Mouse (Mus musculus) layer of hippocampus, postnatal 10 days (tissue): Measurements from ENCODE around the gene Pank2. TPM values are rescaled to one million over a fixed set of nuclear protein-coding genes. Genes with fewer than 3 reads are reported as not detected.
"Not testable (repeated sequence)": the region's sequence is repeated elsewhere in the genome, so short reads cannot be mapped to it uniquely, and the experiment has no call there.

Source experiments
- DNase-seq, 2 experiments: peaks; one replicate each; pipeline ENCODE4 v3.0.0; 2021; ENCODE audit warnings: low spot score in 2 of 2
- long read RNA-seq: library from polyadenylated mRNA; stranded (forward); transcript quantifications from one replicate; pipeline ENCODE4 v2.0.0, GENCODE M21; 2023
- total RNA-seq, 2 experiments: library from RNA; stranded (reverse); gene quantifications; 2 replicates each; pipeline ENCODE4 v1.2.3; 2021

Pank2 gene
- total RNA-seq, result 10 to 100 TPM; 64.8 to 69.1 TPM
- long read RNA-seq, full-length matches to known transcripts, result 42 of 83 reads
- long read RNA-seq, partial matches to known transcripts, result 2 of 83 reads
- long read RNA-seq, other reads (novel, unspliced or antisense), result 39 of 83 reads

DNA sequence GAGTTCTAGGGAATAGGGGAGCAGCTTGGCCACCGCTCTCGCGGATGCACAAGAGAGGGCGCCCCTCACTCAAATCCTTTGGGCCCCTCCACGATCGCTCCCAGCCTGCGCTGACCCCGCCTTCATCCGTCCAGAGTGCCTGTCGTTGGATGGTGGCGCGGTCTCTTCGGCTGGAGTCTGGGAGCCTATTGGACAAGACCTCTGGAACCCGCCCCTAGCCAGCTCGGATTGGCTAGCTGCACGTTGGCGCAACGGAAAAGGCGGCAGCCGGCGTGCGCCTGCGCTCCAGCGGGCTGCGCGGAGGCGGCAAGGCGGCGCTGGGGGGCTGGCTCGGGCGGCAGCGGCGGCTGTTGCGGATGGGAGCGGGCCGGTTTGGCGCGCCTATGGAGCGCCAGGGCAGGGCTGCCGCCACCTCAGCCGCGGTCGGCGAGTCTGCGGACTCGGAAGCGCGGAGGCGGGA, at the start of gene Pank2:
Pank2 (plus strand) TSS at position 283 of the 460 bp plus-strand sequence.
- peak; percentile 98 to 99 for DNase-seq

DNA sequence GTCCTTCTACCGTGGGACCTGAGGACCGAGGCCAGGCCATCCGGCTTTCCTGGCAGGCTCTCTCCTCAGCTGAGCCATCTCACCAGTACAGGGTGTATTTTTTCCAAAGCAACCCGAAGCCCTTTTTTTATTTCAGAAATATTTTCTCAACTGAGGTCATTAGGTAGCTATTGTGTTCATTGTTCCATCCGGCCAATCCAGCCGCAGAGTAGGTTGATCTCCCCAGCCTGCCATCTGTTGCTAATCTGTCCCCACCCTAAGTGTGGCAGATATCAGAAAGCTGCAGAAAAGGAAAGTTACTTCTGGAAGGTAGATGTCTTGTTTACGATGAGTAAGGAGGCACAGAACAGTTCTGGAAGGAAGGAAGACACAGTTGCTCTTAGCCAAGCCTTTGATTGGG, 48.5 kb upstream of the Pank2 start:
- no peak for DNase-seq

DNA sequence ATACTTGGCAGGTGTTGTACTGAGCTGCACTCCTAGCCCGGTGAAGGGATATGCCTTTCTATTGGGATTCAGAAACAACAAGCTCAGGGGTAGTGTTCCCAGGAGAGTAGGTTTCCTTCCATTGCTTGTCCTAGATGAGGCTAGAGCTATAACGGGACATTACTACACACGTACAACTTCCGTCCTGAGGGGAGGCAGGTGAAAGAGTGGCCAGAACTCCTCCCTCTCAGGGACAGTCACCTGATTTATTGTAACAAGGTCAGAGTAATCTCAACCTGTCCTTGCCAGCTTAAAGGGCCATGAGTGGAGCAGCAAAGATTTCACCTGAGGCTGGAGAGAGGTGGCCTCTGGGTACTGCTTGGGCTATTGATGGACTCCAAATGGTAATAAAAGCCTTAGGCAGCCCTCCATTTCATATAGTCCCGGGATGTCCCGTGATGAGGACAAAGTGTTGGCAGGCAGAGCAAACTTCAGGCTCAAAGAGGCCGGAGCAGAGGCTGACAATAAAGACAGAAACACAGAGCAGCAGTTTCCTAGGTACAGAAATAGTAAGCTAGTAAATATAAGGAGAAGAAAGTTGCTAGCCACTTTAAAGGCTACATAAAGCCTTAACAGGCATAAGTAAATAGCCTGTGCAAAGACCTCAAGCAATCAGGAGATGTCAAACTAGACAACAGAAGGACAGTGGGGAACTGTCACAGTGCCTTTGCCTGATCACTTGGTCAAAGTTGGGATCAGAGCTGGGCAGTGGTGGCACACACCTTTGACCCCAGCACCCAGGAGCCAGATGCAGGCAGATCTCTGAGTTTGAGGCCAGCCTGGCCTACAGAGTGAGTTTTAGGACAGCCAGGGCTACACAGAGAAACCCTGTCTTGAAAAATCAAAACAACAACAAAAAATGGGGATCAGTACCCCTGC, 46.1 kb upstream of the Pank2 start:
- DNase-seq, result no peak

DNA sequence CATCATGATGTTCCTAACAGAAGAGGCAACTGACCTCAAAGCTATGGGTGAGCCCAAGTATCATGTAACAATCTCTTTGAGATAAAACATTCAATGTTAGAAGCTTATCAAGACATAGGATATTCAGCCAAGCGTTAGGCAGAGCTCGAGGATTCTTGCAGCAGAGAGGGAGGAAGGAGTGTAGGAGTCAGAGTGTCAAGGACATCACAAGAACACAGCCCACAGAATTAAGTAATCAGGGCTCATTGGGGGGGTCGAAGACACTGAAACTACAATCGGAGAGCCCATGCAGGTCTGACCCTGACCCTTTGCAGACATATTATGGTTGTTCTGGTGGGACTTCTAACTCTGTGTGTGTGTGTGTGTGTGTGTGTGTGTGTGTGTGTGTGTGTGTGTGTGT, 42.3 kb upstream of the Pank2 start:
- DNase-seq, result no peak

DNA sequence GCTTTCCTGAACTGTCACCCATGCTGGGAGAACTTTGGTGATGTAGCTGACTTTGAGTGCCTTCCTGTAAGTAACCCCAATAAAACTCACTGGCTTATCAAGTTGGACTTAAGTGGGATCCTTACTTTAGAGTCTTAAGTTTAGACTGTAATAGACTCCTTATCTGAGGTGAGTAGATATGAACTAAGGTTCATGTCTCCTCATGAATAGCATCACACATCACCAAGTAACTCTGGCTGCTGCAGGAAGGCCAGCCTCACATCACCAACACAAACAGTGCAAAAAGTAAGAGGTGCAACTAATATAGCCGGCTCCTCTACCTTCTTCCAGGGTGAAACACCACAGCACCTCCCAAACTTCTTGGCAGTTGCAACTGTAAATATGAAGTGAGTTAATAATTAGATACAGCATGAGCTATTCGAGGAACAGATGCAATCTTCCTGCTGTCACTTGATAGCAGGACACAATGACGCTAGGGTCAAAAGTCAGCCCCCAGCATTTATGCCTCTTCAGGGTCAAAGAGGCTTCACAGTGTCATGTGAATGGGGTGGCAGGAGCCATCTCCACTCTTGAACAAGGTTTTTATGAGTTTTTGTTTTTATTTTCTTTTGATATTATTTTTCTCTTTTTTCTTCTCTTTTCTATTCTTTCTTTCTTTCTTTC, 40.3 kb upstream of the Pank2 start:
- no peak for DNase-seq

DNA sequence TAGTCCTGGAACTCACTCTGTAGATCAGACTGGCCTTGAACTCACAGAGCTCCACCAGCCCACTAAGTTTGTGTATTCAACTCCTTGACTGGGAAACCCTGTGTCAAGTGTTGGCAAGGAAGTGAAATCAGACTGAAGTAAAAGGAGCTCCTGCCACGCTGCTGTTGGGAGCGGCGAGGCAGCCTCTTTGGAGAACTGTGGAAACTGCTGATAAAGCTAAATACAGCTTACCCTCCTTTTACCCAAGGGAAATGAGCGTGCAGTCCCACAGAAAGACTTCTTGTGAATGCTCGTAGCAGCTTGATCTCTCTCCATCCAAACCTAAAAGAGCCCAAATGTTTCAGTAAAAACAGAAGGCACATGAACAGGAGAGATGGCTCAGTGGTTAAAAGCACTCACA, 39.7 kb upstream of the Pank2 start:
- no peak for DNase-seq

DNA sequence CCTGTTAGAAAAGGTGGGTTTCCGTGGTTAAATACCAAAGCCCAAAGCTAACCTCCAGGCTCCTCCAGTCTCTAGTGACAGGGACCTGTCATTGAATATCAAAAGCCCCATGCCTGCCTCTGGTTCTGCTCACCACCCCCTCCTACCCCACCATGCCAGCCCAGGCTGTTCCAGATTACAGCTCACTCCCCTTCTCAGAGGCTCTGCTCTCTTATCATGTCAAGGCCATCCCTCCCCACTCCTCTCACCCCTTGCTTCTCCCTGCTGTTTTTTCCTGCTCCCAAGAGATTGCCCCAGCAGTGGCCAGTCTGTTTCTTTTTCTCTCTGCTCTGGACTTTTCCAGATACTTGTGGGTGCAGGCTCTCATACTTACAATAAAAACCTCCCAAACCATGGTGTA, 38.7 kb upstream of the Pank2 start:
- DNase-seq, result no peak

DNA sequence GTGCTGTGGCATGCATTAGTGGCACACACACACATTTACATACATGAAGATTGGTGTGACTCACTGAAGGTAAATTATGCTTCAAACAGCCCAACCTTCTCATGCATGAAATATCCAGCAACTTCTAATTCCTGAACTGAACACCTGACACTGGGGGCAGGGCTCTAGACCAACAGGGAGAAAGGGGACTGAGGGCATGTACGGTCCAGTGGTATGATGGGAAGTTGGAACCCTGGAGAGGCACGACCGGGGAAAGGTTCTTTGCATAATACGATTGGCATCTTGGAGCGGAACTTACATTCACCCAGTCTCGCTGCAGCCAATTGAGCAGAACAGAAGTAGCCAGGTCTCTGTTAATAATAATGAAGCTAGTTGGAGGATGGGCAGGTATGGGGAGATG, 37.1 kb upstream of the Pank2 start:
- DNase-seq, result no peak

DNA sequence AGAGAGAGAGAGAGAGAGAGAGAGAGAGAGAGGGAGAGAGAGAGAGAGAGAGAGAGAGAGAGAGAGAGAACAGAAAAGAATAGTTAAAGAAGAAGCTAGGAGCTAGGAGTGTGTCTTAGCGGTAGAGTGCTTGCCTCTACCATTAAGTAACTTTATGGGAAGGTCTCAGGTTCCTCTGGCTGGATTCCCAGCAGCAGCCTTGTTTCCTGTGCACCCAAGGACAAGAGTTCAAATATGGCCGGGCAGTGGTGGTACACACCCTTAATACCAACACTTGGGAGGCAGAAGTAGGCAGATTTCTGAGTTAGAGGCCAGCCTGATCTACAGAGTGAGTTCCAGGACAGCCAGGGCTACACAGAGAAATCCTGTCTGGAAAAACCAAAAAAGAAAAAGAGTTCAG, 35.6 kb upstream of the Pank2 start:
- DNase-seq, result not testable (repeated sequence)

DNA sequence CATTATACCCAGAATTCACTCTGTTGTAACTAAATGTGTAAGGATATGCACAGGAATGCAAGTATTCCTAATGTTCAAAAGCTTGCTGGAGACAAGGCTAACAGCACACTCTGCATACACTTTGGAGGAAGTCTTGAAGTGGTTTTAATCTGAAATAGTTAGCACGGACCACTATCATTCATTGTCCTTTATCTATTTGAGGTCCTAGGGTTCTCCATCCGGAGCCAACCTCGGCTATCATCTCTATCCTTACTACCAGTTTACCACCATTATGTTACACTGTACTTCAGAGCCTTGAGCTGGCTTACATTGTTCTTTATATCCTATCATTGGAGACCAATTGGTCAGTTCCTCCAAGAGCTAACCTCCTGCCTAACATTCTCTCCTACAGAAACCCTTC, 35.1 kb upstream of the Pank2 start:
- DNase-seq, result no peak

DNA sequence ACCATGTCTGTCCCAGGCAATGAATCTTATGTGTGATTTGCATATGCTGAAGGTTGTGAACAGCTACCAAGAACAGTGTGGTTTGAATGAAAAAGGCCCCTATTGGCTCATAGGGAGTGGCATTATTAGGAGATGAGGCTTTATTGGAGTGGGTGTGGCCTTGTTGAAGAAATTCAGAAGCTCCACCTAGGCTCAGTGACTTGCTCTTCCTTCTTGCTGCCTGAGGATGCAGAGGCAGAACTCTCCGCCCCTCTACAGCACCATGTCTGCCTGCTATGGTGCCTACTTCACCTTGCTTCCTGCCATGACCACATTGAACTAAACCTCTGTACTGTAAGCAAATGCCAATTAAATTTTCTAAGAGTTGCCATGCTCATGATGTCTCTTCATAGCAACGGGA, 29.7 kb upstream of the Pank2 start:
- DNase-seq, result no peak

DNA sequence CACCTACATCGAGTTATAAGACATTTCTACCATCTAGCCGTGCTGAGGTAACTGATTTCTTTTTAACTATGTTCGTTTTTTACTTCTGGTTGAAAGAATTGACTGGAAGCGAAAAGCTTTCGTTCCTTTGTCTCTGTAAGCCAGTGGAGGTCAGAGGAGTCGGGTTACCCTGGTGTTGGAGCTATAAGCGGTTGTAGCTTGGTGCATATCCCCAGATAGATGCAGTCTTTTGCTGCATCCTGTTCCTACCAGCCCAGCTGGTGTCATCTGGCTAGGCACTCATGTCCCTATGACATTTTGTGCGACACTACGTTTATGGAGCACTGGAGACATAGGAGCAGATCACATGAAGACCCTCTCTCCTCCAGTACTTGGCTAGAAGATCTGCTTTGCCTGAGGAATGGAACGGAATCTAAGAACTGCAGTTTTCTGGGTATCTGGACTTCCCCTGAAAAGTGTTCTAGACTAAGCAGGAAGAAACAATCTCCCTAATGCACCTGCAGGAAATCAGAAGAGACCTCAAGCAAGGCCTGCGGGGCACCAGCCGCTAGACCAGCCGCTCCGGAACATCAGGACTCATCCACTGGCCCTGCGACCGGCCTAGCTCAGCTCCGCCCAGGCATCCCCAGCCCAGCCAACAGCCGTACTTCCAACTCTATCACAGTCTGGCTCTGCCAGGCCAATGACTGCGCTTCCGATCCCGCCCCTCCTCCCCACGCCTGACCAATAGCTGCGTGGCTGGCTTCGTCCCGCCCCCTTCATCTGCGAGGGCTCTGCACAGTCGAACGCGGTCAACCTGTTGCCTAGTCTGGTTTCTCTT, 28.8 kb upstream of the Pank2 start, which contains the start of gene Mavs:
Mavs (plus strand) TSS at position 757 of the 820 bp plus-strand sequence.
- DNase-seq, result peak; percentile 90 to 93

DNA sequence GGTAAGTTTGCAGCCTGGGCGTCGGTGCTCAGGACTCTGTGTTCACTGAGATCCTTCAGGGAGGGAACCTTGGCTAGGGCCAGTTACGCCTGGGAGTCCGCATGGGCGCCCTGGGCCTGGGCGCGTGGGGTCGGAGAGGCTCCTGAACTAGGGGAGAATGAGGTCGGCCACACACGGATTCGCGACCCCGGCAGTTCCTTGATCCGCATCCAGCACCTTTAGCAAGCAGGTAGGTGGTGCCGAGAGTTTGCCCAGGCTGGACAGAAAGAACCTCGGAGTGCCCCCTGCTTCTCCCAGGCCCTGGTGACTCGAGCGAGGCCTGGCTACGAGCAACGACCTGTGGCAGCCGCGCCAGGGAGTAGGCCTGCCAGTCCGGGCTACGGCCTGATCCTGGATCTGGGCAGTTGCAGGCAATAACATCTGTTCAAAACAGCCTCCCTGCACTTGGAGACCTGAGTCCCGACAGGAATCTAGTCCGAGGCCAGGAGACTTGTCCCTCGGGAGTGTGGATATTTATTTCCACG, 28.1 kb upstream of the Pank2 start:
- no peak for DNase-seq

DNA sequence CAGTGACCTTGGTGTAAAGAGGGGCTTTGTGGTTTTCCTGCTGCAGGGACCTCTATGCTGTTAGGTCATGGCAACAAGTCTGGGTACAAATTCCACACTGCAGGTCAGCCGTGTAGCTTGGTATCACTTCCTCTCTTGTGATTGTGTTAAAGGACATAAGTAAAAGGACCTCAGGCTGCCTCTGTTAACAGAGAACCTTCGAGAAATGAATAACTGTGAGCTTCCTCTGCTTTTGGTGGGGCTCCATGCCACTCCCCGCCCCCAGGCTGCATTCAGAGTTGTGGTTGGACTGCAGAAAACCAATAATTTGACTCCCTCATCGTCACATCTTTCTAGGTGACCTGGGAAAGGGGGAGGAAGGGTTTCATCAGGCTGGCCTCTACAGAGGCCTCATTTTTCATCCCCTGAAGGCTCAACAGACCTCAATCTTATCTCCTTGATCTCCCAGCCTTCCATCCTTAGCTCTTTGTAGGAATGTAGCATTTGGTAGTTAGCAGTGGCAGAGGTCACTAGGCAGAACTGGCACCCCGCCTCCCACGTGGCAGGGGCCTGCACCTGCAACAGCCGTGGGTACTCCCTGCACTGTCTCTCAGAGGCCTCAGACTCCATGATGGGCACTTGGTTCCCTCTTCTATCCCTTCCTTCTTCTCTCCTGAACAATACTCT, 27.2 kb upstream of the Pank2 start:
- no peak for DNase-seq

DNA sequence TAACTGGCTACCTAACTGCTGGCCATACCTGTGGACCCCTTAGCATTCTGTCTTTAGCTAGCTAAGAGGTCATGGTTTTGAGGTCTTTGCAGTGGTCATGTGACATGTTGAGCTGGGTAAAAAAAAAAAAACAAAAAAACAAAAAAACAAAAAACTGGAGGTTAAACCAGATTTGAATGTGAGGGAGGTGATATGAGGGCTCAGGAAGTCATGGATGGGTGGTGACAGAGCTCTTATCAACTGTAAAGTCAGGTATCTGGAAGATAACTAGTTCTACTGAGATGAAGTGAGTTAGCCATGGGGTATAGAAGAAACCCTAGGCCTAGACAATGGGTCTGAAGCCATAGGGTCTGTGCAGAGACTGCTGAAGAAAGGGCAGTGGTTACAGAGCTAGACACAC, 20.1 kb upstream of the Pank2 start:
- DNase-seq, result no peak

DNA sequence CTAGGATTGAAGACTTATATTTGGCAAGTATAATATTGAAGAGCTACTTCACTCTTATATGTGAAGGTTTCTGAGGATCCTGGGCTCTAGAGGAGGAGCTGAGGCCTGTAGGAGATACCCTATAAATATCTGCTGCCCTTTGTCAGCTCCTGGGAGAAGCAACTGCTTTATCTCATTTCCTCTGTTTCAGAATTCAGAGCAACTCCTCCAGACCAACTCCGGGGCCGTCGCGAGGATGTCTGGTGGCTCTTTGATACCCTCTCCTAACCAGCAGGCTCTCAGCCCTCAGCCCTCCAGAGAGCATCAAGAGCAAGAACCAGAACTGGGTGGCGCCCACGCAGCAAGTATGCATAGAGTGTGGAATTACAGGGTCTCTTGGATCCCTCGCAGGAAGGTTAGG, 19.4 kb upstream of the Pank2 start:
- DNase-seq, result no peak

DNA sequence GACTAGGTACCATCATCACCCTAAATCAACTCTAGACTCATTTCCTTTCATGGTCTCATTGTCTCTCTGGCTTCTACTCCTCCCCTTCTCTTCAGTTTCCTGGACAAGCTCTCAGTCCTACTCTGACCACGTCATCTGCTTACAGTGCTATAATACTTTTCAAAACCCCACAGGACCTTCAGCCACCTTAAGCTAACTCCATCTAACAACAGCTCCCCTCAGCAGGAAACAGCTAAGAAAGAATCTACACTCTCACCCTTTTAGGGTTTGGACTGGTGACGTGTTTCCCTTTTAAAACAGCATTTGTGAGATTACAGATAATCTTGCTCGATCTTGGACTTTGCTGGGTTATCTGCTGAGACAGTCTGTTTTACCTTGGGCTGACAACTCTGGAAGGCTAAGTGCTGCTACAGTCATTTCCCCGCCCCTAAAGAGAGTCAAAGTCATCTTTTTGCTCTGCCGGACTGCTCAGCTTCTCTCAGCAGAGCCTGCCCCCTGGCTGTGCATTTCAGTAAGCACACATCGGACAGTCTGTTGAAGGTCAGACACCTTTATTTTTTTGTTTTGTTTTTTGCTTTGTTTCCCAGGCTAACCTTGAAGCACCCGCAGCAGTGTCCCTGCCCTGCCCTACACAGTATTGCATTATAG, 8.5 kb upstream of the Pank2 start:
- peak; percentile 38 to 51 for DNase-seq

DNA sequence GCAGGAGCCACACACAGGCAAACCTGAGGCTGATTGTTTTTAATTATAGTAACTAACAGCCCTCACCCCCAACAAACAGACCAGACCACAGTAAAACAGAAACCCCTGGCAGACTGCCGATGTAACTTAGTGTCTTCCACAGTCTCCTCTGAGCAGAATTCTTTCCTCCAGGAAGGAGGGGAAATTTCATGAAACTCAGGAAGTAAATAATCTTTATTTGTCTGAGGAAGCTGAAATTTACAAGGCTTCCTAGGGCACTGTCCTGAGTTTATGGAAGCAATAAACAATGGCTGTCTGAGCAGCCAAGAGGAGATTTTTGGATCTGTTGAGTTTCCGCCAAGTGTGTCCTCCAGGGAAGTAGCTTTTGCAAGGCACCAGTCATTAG, 8.0 kb upstream of the Pank2 start:
- no peak for DNase-seq

DNA sequence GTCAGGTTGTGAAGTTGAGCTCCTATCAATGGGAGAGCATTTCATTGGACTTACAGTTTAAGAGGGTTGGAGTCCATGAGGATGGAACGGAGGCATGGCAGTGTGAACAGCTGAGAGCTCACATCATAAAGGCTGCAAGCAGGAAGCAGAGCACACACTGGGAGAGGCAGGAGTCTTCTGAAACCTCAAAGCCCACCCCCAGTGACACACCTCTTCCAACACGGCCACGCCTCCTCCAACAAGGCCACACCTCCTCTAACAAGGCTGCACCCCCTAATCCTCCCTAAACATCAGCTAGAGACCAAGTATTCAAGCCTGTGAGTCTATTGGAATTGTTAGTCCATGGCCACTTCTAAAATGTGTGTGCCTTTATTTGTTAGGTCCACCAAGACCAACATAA, 6.6 kb upstream of the Pank2 start:
- no peak for DNase-seq

DNA sequence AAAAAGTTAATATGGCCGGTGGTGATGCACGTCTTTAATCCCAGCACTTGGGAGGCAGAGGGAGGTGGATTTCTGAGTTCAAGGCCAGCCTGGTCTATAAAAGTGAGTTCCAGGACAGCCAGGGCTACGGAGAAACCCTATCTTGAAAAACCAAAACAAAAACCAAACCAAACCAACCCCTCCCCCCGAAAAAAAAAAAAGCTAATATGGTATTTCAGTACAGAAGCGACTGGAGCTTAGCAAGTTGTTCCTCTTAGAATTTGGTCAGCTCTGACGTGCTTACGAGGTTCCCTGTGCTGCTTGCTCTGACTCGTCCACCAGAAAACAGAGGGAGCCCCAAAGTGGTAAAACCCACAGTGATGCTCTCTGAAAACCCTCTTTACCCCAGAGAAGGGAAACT, 3.6 kb upstream of the Pank2 start:
- DNase-seq, result no peak
